Mouse (Mus musculus) urinary bladder, postnatal 14 days (tissue): Measurements from ENCODE around the gene Ecm2.

ENCODE experiments used
- DNase-seq: peaks from one replicate; pipeline ENCODE4 v3.0.0; 2021; ENCODE audit warnings: low spot score

Ecm2 gene

DNA sequence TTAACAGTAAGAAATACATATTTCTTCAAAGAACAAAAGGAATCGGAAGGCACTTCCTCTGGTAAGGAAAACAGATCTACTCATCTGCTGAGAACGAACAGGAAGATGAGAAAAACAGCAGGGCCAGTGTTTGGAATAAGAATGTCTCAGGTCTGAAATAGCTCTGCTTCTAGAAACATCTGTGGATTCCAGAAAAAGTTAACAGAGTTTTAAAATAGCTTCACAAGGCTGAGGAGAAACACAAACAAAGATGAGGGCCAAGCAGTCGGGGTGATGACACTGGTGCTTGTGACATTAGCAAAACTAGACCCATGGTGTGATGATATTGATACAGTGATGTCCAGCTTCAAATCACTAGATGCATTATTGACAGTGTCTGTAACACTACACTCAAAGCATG lies 2.6 kb downstream of the Ecm2 start:
- DNase-seq, result no peak

DNA sequence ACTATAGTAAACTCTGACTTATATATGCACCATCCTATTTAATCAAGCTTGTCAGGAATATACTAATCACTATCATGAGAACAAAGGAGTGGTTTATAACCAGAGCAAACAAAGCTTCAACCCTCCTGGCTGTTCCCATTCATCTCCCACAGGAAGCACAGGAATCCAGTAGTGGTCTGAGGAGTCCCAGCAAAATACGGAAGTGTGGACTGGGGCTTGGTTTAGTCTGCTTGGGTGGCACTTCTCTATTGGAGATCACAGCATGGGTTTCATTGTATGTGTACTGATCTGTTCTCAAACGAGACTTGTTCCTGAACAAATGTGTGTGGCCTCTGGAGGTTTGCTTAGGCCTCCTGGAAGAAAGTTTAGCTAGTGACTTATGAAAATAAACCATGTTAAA lies 14.2 kb downstream of the Ecm2 start:
- DNase-seq, result no peak

DNA sequence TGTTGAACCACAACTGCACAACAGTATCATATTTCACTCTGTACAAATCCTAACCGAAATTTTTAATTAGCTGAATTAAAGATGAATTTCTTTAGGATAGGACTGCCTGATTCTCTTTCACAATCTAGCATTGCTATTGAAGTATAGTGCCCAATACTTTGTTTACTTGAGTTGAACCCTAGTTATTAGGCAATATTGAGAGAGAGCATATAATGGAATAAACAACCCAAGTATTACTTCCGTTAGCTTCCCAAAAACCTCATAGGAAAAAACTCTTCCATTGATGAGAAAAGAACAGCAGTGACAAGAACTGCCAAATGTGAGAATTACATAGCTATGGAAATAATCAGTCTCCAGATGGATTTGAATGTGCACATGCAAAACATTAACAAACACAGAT lies 21.6 kb downstream of the Ecm2 start:
- no peak for DNase-seq

DNA sequence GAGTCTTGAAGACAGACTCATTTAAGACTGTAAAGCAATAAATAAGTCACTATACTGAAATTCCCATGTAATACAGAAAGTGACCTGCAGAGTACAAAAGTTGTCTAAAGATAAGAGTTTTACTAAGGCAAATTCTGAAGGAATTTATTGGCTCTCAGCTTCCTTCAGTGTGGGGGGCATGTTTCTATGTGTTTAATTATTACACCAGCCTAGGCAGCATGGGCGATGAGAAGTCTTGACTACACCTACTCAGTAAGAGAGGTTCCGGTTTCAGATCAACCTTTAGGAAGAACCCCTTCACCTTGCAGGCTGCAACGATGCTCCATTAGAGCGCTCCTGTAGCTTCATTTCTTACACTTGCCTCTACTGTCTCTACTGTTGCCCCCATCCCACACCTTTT lies 26.0 kb downstream of the Ecm2 start:
- no peak for DNase-seq

DNA sequence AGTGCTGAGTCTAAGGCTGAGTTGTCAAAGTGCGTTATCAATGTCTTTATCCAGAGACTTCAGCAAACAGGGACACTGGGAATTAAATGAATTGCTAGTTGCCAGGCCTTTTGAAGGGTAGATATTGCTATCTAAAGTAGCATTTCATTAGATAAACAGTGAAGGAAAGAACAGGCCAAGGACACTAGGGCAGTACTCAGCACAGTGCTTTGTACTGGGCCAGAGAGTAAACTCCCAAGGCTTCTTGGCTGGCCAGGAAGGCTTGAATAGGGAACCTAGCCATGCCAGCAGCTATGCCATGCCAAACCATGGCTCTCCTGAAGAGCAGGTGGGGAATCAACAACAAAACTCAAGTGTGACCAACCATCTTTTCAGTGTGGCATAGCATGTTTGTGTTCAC lies 32.3 kb downstream of the Ecm2 start:
- no peak for DNase-seq

DNA sequence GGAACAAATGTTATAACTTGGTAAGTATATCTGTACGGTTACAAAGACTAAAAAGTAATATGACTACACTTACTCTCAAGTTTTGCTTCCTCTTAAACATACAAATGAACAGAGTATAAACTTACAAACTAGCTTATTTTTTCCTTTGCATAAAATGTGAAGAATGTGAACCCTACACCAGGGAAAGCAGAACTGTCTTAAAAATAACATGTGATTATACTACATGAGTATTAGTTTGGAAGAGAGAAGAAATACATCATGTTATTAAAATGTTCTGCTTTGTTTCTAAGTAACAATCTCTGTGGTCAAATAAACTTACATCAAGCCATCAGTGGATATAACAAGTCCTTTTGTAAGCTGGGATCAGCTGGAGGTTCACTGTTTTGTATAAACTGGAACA lies 34.1 kb downstream of the Ecm2 start:
- no peak for DNase-seq

DNA sequence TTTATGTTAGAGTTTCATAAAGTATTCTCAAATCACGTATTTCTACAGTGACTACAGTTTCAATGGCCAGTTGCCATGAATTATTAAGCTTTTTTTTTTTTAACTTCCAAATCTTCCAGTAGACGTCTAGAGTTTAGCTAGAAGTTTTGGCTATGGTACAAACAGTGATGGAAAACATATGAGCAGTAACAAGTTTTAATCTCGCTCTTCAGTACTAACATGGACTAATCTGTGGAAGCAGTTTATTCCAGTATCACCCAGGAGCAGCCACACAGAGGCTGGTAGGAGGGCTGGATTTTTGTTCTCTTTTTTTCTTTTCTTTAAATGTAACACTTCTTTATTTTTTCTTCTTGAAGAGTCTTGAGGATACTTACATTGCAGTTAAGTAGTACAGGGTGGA lies 39.7 kb downstream of the Ecm2 start, which contains the start of gene Aspn:
TSS of gene Aspn (plus strand) at position 165 of the 400 bp plus-strand sequence.
- no peak for DNase-seq

DNA sequence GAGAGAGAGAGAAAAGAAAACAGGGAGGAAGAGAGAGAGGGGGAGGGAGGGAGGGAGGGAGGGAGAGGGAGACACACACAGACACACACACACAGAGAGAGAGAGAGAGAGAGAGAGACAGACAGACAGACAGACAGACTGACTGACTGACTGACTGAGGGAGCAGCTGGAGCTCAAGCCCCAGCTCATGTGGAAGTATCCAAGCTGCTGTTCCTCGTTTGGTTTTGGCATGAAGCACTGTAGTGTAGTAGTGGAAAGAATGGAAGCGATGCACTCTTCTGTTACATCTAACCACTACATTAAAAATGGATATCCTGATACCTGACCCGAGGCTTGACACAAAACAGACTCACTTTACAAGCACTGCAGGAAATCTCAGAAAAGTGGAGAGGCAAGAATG lies 41.0 kb downstream of the Ecm2 start:
- no peak for DNase-seq

DNA sequence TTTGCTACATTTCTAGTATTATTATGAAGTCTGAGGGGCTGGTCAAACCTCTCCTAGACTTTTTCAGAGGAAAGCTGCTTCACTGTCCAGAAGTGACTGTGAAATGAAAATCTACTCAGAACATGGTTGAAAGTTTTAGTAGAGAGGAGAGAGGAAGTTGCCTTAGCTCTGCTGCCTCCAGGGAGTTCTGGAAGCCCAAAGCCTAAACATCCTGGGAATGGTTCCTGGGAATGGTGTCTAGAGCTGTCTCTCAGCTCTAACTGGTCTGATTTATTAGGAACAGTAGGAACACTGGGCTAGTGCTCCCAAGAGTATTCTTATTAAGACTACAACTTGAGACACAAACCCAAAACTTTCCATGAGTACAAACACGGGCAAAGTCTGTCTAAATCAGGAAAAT lies 41.9 kb downstream of the Ecm2 start:
- DNase-seq, result no peak

DNA sequence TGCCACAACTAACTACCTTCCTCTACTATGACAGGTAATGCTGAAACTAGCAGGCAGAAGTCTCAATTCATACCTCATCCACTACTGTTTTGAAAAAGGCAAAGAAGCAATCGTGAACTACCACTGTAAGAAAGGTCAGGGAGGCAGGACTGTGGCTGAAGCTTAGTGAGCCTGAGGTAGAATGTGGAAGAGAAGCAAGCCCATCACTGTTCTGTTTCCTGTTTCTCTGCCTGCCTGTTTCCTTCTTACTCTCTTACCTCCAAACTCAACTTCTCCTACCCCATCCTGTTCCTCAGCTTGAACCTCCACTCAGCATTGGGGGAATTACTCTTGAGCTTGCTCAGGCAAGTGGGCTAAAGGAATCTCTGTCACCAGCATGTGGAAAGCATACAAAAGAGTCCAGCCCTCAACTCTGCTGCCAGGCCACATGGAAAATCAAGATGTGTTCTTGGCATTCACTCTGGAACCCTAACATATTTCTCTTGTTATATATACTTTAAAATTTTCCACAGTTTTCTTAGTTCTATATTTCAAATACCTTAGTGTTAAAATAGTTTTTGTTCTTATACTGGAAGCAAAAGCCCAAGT lies 43.0 kb downstream of the Ecm2 start:
- DNase-seq, result no peak

DNA sequence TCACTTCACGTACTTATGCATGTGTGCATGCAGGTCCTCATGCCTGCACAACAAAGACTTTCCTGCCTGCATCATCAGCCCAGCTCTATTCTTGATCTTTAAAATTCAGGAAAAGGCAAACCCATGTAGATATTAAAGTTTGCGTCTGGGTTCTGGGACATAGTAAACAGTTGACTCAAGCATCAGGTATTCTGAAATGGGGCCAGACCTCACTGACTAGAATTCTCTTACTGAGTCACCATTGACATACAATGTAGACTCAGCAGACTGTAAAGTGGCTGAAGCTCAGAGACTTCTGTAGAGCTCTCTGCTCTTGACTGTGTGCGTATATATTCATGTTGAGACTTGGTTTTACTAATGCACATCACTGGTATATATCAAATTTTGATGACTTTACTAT lies 45.0 kb downstream of the Ecm2 start:
- peak; percentile 13 for DNase-seq

DNA sequence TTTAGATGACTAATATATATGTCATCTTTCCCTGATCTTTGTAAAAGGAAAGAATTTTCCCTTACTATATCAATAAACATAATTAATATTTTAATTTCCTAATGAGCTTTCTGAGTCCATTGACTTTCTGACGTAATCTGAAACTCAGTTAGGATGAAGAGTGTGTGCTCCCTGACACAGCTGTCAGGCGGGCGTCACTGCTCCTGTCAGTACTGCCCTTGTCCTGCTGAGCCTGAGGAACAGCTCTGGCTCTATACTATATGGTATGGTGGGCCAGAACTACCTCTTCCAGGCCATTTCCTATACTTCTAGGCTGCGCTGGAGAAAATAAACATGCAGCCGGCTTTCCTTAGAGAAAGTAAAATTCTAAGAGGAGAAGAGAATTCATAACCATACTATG lies 49.9 kb downstream of the Ecm2 start:
- DNase-seq, result no peak

DNA sequence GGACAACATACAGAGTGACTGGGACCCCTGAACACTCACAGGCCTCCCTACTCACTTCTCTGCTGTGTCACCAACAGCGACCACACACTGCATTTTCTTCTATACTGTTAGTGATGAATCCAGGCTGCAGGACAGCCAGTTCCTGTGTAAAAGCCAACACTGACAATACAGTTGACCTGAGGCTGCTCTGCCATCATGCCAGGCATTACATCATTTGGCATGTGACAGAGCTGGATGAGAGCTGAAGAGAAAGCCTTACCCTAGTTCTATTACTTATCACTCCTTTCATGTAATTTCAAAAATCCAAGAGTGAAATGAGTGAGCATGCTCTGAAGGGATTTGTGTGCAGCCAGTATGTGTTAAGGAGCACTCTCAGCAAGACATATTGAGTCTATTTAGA lies 51.6 kb downstream of the Ecm2 start:
- no peak for DNase-seq

DNA sequence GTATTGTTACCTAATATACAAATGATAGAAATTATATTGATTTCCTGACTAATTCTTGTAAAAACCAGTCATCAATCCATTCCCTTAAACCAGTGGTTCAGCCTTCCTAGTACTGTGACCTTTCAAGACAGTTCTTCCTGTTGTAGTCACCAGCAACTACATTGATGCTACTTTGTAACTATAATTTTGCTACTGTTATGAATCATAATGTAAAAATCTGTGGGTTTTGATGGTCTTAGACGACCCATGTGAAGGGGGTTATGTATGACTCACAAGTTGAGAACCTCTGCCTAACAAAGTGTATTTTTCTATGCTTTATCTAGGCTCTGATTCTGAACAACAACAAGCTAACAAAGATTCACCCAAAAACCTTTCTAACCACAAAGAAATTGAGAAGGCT lies 52.3 kb downstream of the Ecm2 start:
- no peak for DNase-seq

DNA sequence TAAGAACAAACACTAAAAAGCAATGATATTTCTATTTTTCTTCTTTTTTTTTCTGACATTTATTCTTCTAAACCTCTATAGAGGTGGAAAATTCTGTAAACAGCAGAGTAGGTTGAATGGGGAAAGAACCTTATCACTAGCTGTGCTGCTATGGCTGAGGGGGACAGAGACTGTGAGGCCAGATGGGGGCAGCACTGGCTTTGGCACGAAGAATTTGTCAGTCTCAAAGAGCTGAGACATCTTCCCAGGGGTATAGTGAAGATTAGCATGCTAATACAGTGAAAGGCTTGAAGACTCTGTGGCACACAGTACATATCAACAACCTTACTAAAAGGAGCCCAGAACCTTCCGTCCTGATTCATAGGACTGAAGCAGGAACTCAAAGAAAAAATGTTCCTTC lies 54.6 kb downstream of the Ecm2 start:
- peak; percentile 22 for DNase-seq

DNA sequence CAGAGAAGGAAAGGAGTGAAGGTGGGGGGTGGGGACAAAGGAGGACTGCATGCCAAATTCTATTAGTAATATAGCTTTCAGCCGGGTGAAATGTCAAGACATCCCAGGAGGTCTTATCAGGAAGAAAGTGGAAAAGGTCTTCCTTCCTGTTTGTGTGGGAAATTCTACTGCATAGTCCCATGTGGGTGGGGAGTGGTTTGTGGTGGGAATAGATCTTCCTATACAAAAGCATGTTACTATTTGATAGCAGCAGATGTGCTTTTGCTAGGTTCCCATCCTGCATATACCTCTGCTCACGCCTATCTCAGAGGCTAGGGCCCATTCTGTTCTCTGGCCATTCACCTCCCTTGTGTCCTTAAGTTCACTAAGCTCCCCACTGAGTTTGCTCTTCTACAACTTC lies 56.3 kb downstream of the Ecm2 start:
- no peak for DNase-seq

DNA sequence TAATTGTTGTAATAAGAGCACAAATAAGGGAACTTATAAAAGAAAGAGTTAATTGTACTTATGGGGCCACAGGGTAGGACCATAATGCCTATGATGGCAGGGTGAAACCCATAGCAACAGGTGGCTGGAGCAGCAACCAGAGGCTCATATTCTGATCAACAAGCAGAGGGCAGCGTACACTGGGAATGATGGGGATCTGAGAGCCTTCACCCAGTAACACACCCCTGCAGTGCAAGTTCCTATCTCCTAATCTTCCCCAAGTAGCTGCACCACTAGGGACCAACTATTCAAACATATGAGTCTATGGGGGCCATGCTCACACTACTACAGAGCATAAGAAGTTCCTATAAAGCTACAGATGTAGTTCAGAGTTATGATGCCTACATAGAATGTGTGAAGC lies 59.7 kb downstream of the Ecm2 start:
- no peak for DNase-seq

DNA sequence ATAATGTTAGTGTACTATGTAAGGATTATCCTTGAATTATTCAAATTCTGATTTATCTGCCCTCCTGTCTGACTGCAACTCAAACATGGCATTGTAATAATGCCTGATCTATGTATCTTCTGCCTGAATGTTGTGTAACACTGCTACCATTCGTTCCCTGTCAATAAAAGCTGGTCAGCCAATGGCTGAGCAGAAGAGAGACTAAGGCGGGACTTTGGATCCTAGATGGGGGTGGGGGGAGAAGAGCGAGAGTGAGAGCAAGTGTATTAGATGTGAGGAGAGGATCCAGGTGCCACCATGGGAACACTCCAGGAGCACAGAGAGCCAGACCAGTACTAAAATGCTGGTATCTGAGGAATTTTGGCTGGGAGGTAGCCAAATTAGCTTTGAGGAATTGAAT lies 65.8 kb downstream of the Ecm2 start:
- DNase-seq, result no peak

DNA sequence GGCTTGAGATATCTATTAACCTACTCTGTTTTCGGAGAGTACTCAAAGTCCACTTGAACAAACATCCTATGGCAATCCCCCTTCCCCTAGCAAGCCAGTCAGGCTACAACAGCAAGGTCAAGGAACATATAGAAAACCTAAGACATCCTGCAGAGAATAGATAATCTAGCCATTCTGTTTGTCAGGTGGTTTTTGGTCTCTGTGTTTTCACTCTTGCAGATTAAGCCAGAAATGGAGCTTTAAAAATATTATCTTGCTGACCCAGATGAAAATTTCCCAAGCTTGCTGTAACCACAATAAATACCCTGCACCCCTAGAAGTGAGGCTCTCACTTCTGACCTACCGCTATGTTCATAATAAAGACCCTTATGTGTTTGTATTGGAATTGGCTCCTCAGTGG lies 66.8 kb downstream of the Ecm2 start:
- DNase-seq, result no peak

DNA sequence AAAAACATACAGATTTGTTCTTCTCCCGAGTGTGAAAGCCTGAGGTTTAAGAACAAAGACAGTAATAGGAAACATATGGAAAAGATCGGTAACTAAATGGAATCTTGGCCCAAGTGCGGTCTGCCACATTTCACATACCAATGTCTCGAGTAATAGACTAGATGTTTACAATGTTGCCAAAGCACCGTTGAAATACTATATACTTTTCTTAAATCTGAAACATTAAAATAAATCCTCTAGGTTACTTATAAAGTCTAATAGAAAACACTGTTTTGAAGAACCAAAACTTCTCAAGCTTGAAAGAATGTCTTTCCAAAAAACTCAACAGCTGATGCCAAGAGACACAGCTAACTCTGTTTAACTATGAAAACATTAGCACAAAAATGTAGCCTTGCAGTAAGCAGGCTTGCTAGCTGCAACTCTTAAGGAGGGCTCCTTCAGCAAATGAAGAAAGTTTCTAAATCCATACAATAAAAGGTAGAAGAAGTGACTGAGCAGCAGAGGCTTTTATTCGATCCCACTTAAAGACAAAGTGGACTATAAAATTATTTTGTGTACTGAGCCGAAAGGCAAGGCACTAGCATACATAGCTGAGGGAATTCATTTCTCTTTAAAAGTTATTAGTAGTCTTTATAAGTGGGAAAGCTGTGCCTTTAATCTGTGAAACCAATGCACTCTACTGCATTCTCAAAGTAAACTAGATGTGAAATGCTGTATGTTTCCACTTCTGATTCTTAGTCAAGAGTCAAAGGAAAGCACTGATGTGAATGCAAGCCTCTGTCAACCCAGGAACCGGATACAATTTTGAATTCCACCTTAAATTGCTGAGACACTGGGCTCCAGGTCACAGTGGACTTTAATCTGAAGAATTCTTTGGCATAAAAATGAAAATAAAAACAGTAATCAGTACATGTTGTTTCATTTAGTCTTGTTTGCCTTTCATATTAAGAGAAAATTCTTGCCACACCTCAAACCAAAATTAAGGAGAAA lies 77.2 kb downstream of the Ecm2 start, which contains the start of gene Omd:
TSS of gene Omd (plus strand) at position 922 of the 990 bp plus-strand sequence.
- no peak for DNase-seq
